ENCODE assay signal across 15 mouse cellular contexts in genomic region chr15:95768703-95769102, GRCm38 (mm10). TPM values are rescaled to one million over a fixed set of nuclear protein-coding genes. Genes with fewer than 3 reads are reported as not detected.
DNase-seq lines count a peak whose midpoint lies in the region; ATAC-seq lines count a peak whose summit lies in the region.
"Had no signal": no experiment of that assay in that cellular context is flagged by ENCODE, and none has a peak within 500 bp of the region (broad histone marks: within the 10 kb centered on the region; RNA-seq: fewer than 3 reads in every experiment).

No protein-coding gene starts in this region.

- peak; percentile 70 for ATAC-seq in granulocyte monocyte progenitor cell, adult 5-6 weeks (replicated peaks; ENCODE audit: poor library complexity, severe bottlenecking)
- ATAC-seq: activated CD4-positive, CD25-positive, alpha-beta regulatory T cell, adult 4 months; Patski had no signal

- DNase-seq in adrenal gland, postnatal 36 days, result peak; percentile 12 to 50
- DNase-seq in adrenal gland, postnatal 25 days, result no peak
- peak; percentile 52 for DNase-seq in heart, adult 8-10 months (ENCODE audit: low spot score)
- DNase-seq in heart, postnatal 4 days, result no peak
- no peak for DNase-seq in right cerebral cortex, postnatal 10 days (ENCODE audit: low spot score in 2 of 2)
- no peak for DNase-seq in layer of hippocampus, adult 8-10 months (ENCODE audit: low spot score in 2 of 2)
- DNase-seq: cerebellum, adult 2 months; kidney, adult 9 months; kidney, postnatal 4 days; lung, postnatal 10 days; right cerebral cortex, postnatal 25 days; thymus, postnatal 14 days had no signal

RNA-seq across cellular contexts. Expression of gene Ano6, which starts 21.9 kb away (rescaled TPM):
- total RNA-seq in adrenal gland, postnatal 36 days (2021), result 10 to 100 TPM; 68.0 to 73.7 TPM
- total RNA-seq in adrenal gland, postnatal 25 days (2021), result 75.2 and 75.4 TPM in 2 replicates
- total RNA-seq in heart, adult 8-10 months (2022), result 10 to 100 TPM; 17.7 to 21.2 (median 19.1) TPM
- total RNA-seq in heart, postnatal 4 days (2021), result 10 to 100 TPM; 43.2 to 46.6 TPM
- 25.3 and 28.8 TPM in 2 replicates for total RNA-seq in granulocyte monocyte progenitor cell, adult 5-6 weeks (2014; fragmentation: Nextera tagmentation)
- 28.7 and 30.9 TPM in 2 replicates for total RNA-seq in granulocyte monocyte progenitor cell, adult 5-6 weeks (2017)
- 10 to 100 TPM; 27.0 to 34.1 (median 29.7) TPM for total RNA-seq in layer of hippocampus, adult 8-10 months (2022)

Comparison
In these comparisons a context has a peak if more than half of its experiments do, and no peak if none do; other contexts are left out.
1. DNase-seq: peak in adrenal gland, postnatal 36 days (2 of 2) and heart, adult 8-10 months (single experiment); none in adrenal gland, postnatal 25 days (single experiment), heart, postnatal 4 days (single experiment), right cerebral cortex, postnatal 10 days (0 of 2) and layer of hippocampus, adult 8-10 months (0 of 2).